Mouse (Mus musculus) adrenal gland (tissue): ENCODE data around the gene Tent4b.
"Not testable (repeated sequence)": the region's sequence is repeated elsewhere in the genome, so short reads cannot be mapped to it uniquely, and the experiment has no call there.

Source experiments
- intact Hi-C: fragments of 180-260 bp; cut with DNase I; formaldehyde crosslinking; loops from one replicate; pipeline ENCODE4 v1.15.1; 2025
- long read RNA-seq, 2 experiments: library from polyadenylated mRNA; unstranded; transcript quantifications; one replicate each; pipeline ENCODE4 v2.0.0; 2020; ENCODE audit warnings: borderline replicate concordance in 1 of 2; ENCODE audit not compliant: insufficient replicate concordance in 1 of 2

The Tent4b gene
- long read RNA-seq, experiment 1, partial matches to known transcripts, result 0 of 1 reads
- long read RNA-seq, experiment 1, other reads (novel, unspliced or antisense), result 1 of 1 reads
- long read RNA-seq, experiment 2, partial matches to known transcripts, result 2 of 4 reads
- long read RNA-seq, experiment 2, other reads (novel, unspliced or antisense), result 2 of 4 reads

DNA sequence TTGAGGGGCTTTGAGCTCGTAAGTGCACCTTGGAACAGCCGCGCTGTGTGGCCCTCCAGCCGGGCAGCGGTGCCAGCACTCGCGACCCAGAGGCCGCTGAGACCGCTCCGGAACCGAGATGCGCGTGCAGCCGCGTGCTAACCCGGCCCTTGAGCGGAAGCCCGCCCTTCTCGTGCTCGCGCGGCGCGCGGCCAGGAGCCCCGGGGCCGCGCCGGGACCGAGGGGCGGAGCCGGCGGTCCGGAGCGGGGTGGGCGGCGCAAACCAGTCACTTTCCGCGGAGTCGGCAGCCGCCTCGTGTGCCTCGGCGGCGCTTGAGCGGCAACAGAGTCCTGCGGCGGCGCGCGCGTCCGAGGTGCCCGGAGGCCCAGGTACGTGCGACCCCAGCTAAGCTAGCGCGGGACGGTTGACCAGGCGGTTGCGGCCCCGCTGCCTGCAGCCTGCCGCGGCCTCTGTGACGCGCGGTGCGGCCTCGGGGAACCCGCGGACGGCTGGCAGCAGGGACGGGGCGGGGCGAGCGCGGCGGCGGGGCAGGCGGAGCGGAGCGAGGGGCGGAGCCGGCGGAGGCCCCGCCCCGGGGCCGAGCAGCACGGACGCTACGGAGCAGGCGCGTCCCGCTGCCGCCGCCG is at the start of gene Tent4b:
Gene Tent4b (plus strand): TSS at position 269 of the 627 bp plus-strand sequence.
- intact Hi-C loops, result no loop called here

DNA sequence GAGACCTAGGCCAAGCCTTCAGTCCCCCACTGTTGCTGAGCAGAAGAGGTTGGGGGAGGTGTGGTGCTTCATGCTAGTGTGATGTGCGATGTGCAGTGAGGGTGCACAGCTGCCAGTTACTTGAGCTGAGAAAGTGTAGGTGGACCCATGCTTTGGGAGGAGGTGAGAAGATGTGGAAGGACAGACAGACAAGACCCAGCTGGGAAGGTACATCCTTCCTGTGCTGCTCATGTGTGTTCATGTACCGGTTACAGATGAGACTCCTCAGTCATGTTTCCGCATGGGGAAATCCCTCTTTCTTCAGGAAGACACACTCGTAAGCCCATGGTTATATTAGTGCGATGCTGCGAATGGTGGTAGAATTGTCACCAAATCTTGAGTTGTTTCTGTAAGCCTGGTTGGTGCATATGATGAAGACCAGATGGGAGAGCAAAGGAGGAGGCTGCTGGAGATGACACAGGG is 48.1 kb upstream of the Tent4b start:
- intact Hi-C loops, result loop anchor here (10.0 kb wide), 1 partner anchor 194 kb away; no protein-coding TSS in a partner anchor

DNA sequence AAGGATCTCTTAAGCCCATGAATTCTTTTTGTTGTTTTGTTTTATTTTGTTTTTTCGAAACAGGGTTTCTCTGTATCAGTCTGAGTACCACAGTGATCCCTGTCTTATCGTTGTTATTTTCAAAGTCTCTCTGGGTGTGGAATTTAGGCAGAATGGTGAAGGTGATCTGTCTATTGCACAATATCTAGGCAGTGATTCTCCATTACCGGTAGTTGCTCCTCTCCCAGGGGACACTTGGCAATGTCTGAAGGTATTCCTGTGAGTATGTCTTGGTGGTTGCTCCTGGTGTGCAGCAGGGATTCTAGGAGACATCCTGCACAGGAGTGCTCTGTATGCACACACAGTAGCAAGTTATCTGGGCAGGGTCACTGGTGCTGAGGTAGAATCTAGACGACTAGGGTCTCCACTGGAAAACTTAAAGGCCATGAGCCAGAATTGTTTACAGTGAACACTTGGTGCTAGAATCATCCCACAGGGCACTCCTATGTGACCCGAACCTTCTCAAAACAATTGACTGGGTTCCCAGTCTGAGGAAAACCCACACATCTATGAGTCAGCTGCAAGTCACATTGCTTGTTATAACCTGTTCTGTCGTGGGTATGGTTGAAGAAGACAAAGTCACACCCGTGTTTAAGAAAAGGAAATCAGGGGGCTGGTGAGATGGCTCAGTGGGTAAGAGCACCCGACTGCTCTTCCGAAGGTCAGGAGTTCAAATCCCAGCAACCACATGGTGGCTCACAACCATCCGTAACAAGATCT is 38.6 kb upstream of the Tent4b start:
- intact Hi-C loops, result no loop called here

DNA sequence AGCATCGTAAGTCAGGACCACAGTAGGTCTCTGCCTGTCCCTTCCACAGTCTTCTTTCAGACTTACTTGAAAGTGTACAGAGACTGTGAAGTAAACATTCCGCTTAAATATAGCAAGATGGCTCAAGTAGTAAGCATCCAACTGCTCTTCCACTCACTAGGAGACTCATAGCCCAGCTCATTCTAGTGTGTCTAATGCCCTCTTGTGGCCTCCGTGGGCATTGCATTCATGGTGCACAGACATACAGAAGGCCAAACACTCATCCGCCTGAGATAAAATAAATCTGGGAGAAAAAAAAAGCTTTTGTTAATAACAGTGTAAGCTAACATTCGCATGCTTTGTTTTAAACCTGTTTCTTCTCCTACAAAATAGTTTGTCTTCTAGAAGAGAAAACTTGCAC is 37.6 kb upstream of the Tent4b start:
- intact Hi-C loops, result no loop called here

DNA sequence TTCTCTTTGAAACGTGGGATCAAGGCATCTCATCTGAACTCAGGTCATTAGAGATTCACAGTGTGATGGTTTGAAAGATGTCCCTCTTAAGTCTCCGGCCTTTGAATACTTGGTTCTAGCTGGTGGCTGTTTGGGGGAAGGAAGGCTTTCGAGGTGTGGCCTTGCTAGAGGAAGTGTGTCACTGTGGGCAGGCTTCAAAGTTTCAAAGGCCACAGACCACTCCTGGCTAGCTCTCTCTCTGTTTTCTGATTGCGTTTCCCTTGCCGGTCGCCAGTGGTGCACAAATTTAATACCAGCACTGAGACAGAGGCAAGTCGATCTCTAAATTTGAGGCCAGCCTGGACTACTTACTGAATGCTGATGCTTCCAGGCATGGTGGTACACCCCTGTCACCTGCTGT is 23.7 kb upstream of the Tent4b start:
- intact Hi-C loops, result no loop called here

DNA sequence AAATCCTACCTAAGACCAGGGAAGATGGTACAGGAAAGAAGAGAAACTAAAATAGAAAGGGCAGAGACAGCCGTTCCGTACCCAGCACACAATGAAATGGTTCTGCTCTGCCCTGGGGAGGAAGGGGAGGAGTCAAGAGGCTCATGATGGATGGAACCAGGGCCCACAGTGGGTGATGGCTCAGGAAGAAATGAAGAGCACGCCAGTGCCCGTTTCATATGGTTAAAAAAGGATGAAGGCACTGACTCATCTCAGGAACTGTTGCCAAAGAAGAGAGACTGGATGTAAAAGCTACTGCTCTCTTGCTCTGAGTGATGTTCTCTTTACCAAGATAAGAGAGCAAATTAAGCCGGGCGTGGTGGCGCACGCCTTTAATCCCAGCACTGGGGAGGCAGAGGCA is 21.7 kb upstream of the Tent4b start:
- intact Hi-C loops, result no loop called here

DNA sequence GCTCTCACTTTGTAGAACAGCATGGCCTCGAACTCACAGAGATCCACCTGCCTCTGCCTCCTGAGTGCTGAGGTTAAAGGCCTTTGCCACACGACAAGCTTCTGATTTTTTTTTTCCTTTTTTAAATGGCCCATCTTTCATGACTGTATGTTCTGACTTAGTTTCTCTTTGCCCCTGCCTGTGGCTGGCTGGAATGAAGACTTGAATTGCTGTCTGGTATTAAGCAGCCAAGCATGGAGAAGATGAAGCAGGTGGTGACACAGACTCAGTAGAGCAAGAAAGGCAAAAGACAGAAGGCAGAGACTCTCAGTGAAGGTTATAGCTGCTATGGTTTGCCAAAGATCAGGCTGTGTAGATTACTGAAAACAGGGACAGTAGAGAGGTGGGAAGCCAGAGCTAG is 15.9 kb upstream of the Tent4b start:
- intact Hi-C loops, result no loop called here

DNA sequence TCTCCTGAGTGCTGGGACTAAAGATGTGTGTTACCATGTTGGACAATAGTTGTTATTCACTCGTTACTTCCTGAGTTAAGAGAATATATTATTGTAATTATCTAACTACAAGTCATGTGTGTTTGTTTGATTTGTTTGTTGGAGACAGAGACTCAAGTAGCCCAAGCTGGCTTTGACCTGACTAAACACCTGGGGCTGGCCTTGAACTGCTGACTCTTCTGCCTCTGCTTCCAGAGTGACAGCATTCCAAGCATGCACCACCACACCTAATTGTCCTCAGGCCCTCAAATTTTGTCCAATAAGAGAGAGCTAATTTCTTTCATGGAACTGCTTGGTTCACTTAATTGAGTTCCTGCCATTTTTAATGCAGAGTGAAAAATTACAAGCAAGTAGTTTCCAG is 14.1 kb upstream of the Tent4b start:
- intact Hi-C loops, result no loop called here

DNA sequence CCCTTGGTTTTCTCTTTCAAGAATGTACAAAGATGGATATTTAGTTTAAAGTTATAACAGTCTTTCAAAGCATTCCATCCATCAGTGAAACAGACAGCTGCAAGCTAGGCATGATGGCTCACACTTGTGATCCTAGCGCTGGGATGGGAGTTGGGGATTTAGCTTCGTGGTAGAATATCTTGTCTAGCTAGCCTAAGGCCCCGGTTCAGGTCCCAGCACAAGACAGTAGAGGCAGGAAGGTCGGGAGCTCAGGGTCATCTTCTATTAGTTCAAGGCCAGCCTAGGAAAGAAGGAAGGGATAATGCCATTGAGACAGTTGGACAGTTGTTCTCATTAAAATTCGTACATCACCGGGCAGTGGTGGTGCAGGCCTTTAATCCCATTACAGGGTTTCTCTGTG is 13.3 kb upstream of the Tent4b start:
- intact Hi-C loops, result no loop called here

DNA sequence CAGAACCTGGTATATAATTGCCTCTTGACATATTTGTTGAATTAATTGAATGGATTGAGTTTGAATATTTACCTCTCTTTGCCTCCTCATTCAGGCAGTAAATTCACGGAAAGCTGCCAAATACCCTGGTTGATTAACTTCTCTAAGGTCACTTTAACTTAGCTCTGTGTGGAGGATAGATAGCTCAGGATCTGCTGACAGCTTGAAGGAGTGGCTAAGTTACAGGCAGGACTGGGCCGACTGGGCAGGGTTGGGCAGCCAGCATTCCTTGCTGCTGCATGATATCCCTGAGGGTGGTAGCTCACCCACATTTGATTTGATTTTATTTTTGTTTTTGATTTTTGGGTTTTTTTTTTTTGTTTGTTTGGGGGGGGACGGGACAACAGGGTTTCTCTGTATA is 1.7 kb upstream of the Tent4b start:
- intact Hi-C loops, result no loop called here

DNA sequence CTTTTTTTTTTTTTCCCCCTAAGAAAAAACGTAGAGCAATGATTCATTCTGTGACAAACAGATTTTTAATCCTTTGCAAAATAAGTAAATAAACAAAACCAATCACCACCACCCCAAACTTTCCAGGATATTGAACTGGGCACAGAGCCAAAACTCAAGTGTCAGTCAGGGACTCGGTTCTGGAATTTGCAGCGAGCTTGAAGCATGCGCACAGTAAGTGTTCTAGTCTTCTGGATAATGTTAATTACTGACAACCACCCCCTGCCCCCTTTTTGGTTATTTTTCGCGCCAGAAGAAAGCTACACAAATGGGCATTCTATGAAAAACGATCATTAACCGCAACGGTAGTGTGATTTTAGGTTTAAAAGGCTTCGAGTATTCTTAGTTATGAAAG is 465 bp upstream of the Tent4b start:
- intact Hi-C loops, result no loop called here

DNA sequence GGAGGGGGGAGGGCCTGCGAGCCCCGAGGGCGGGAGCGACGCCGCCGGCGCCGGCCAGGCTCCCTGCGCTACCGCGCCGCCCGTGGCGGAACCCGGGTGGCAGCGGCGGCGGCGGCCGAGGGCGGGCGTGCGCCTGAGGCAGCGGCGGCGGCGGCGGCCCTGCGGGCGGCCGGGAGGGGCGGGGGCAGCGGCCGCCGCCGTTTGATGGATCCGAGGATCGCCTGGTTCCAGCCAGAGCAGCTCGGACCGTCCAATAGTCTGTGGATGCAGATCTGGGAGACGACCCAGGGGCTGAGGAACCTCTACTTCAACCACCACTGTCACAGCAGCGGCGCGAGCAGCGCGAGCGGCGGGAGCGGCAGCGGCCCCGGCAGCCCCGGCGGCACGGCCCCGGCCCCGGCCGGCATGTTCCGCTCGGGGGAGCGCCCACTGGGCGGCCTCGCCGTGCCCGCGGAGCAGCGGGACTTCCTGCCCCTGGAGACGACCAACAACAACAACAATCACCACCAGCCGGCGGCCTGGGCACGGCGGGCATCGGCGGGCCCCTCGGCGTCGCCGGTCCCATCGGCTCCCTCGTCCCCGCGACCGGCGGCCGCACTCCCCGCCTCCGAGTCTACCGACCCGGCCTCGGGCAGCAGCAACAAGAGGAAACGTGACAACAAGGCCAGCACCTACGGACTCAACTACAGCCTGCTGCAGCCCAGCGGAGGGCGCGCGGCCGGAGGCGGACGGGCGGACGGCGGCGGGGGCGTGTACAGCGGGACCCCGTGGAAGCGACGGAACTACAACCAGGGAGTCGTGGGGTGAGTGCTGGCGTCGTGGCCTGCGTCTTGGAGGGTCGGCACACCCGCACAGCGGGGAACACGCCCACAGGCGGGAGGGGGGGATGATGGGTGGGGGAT is 938 bp downstream of the Tent4b start:
- intact Hi-C loops, result loop anchor here (5.0 kb wide), 1 partner anchor 42 kb away; no protein-coding TSS in a partner anchor

DNA sequence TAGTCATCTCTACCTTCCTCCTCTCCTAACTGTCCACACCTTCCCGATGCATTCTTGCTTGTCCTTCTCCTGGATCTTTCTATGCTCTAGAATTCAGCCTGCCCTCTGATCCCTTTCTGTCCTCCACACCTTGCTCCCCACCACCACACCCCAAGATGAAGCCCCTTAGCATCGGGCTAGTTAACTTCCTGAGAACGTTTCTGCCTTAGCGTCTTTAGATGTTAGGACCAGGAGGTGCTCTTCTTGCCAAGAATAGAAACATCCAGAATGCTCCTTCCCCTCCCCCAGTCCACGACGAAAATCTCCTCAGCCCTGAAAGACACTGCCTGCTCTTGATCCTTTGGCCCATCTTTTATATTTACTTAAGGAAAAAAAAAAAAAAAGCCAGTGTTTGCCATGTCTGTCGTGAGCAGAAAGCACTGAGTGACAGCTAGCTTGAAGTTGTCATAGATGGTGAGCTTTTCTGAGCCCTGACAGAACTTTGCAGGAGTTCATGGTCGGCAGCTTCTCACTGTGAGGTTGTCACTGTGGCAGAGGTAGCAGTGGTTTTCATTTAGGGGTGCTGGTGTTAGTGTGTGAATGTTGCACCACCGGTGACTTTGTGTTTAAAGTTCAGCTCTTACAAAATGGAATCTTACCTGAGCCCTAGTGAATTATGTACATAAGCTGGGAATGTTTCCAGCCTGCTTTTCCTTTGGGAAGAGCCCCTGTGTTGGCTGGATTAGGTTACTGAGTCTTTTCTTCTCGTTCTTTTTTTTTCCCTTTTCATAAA is 1.9 kb downstream of the Tent4b start:
- intact Hi-C loops, result loop anchor here (5.0 kb wide), 1 partner anchor 41 kb away; no protein-coding TSS in a partner anchor

DNA sequence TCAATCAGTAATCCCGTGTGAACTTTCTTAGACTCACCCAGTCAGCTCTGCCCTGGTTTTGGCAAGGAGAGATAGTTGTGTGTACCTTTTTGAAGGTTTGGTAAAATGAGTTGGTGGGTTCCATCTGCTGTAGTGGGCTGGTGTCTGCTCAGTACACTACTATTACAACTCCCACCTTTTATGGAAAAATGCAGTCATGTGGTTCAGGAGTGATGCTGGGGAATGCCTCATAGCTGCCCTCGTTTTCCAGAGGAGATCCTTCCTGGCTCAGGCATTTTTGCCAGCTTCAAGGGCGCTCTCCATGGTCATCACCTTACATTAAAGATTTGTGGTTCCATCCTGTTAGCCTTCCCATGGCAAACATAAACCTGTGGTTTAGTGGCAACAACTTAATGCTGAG is 2.6 kb downstream of the Tent4b start:
- intact Hi-C loops, result loop anchor here (5.0 kb wide), 1 partner anchor 41 kb away; no protein-coding TSS in a partner anchor

DNA sequence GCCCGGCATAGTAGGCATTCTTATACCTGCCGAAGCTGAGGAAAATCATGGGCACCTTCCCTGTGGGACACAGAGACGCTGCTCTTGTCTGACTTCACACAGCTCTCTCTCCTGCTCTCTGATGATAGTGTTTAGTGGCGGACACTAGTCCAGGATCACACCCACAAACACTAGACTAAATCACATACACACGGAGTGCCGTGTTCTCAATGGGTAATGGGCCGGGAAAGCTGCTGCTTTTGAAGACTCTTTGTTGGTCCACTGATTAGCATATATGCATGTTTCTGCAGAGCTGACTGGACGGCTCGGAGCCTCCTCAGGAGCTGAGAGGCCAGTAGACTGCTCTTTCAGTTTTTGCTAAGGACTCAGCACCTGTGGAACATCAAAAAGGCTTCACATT is 7.0 kb downstream of the Tent4b start:
- intact Hi-C loops, result no loop called here

DNA sequence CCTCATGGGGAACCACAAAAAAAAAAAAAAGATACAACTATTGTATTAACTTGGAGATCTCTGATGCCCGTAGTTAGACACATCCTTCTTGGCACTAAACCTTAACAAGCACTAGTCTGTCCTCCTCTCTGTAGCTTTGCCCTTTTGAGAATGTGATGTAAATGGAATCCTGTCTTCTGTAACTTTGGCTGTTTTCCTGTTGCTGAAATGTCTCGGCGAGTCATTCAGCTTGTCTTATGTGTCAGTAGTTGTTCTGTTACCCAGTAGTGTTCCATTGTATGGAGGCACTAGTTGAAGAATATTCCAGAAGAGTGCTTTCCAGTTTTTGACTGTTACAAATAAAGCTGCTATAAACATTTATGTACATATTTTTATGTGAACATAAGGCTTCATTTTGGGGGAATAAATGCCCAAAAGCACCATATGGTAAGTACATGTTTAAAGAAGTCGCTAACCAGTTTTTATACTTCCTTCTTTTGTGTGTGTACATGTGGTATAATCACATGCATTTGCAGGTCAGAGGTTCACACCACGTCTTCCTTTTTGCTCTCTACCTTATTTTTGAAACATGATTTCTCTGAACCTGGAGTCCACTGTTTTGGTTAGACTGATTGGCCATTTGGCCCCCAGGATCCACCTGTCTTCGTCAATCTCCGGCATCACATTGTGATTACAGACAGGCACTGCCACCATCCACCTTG is 8.3 kb downstream of the Tent4b start:
- intact Hi-C loops, result no loop called here

DNA sequence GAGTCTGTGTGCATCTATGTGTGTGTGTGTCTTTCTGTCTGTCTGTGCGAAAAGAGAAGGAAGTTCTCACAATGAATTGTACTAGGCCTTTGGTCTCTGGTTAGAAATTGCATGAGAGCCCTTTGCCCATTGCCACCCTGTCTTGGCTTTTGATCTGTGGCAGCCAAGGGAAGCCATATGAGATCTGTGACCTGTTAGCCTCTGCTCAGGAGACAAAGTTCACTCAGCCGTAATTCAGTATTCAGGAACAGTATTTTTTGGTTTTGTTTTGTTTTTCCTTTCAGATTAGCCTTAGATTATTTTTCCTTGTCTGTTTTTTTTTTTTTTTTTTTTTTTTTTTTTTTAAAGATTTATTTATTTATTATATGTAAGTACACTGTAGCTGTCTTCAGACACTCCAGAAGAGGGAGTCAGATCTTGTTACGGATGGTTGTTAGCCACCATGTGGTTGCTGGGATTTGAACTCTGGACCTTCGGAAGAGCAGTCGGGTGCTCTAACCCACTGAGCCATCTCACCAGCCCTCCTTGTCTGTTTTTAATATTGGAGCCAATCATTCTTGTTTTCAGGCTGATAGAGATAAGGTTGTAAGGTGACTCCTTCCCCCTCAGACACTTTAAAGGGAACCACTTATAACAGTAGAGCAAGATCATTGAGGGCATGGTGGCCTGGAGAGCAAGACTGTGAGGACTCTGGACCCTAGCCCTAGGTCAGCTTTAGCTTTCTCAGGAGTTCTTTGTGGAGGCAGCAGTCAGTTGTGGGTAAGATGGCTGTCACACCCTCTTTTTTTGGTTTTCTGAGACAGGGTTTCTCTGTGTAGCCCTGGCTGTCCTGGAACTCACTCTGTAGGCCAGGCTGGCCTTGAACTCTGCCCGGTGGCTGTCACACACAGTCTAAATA is 11.2 kb downstream of the Tent4b start:
- intact Hi-C loops, result not testable (repeated sequence)

DNA sequence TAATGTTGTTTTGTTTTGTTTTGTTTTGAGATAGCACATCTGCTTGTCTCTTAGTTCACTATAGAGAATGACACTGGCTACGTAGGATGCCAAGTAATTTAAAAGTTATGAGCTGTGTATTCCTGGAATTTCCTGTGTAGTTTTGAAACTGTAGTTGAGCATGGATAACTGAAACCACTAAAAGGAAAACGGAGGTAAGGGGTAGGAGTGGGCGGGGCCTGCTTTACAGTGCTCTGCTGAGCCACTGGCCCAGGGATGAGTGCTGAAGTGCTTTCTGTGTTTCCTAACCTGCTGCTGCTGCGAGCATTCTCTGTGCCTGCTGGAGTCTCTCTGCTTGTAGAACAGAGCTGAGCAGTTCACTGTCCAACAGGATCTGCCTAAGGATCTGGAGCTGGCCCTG is 22.3 kb downstream of the Tent4b start:
- intact Hi-C loops, result no loop called here

DNA sequence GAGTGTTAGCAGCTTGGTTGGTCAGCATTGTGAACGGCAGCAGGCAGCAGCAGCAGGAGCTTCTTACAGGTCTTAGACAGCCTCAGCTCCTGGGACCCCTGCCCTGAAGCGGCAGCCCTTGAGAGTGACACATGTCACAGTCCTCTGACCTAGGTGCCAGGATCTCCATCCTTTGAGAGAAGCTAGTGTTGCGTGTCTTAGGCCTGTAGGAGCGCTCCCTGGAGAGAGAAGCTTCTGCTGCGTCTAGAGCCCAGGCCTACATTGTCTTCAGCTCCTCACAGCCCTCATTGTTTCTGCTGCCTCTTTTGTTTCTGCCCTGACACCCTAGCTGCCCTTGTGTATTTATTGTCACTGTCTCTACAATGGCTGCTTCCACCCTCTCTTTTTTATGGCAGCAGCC is 26.3 kb downstream of the Tent4b start:
- intact Hi-C loops, result no loop called here
